Mouse (Mus musculus): ENCODE results near the gene A930033H14Rik.

Gene A930033H14Rik

GRCm38 (mm10) chr10:69190434-69191160, 22.3 kb downstream of the A930033H14Rik start:
- no peak for DNase-seq

- DNase-seq = no peak
These were observed 25.0 kb downstream of the A930033H14Rik start for GRCm38 (mm10) chr10:69187773-69188443.

GRCm38 (mm10) chr10:69185894-69186893, 26.7 kb downstream of the A930033H14Rik start:
- DNase-seq = peak; percentile 50 to 71

- no peak for DNase-seq
These were observed 27.5 kb downstream of the A930033H14Rik start for GRCm38 (mm10) chr10:69185431-69185830.

- DNase-seq = no peak
These were observed 28.0 kb downstream of the A930033H14Rik start for GRCm38 (mm10) chr10:69184903-69185302.

- DNase-seq = no peak
These were observed 31.9 kb downstream of the A930033H14Rik start for GRCm38 (mm10) chr10:69180997-69181396.

GRCm38 (mm10) chr10:69179341-69179740, 33.6 kb downstream of the A930033H14Rik start:
- DNase-seq = no peak

GRCm38 (mm10) chr10:69176116-69176515, 36.8 kb downstream of the A930033H14Rik start:
- DNase-seq = no peak

- DNase-seq = no peak
These were observed 40.5 kb downstream of the A930033H14Rik start for GRCm38 (mm10) chr10:69172412-69172811.

- no peak for DNase-seq
These were observed 46.4 kb downstream of the A930033H14Rik start for GRCm38 (mm10) chr10:69166514-69166913.

GRCm38 (mm10) chr10:69165847-69166246, 47.1 kb downstream of the A930033H14Rik start:
- DNase-seq = no peak

GRCm38 (mm10) chr10:69165125-69165524, 47.8 kb downstream of the A930033H14Rik start:
- DNase-seq = peak in 1 of 2 experiments; percentile 9

- no peak for DNase-seq
These were observed 49.7 kb downstream of the A930033H14Rik start for GRCm38 (mm10) chr10:69163216-69163615.

- DNase-seq = no peak
These were observed 50.3 kb downstream of the A930033H14Rik start for GRCm38 (mm10) chr10:69162577-69162976.

GRCm38 (mm10) chr10:69161503-69161902, 51.4 kb downstream of the A930033H14Rik start:
- DNase-seq = no peak

GRCm38 (mm10) chr10:69160877-69161276, 52.0 kb downstream of the A930033H14Rik start:
- DNase-seq = no peak
